Mouse (Mus musculus): ENCODE results near the gene Plekhg6.

DNA sequence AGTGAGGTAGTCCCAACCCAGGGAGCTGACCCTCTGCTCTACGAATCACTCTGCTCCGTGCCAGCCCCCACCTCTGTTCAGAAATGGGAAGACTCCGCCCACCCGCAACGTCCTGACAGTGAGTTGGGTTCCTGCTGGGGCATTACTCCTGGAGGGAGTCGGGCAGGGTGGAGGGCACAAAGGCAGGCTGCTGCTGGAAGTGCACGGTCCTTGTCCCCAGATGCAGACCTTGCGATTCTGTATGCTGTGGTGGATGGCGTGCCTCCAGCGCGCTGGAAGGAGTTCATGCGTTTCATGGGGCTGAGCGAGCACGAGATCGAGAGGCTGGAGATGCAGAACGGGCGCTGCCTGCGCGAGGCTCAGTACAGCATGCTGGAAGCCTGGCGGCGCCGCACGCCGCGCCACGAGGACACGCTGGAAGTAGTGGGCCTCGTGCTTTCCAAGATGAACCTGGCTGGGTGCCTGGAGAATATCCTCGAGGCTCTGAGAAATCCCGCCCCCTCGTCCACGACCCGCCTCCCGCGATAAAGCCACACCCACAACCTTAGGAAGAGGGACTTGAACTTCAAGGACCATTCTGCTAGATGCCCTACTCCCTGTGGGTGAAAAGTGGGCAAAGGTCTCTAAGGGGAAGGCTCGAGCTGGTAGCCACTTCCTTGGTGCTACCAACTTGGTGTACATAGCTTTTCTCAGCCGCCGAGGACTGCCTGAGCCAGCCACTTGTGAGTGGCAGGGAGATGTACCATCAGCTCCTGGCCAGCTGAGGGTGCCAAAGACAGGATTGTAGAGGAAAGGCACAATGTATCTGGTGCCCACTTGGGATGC is 18.9 kb downstream of the Plekhg6 start:
- TF ChIP-seq TAL1 (conservative IDR thresholded peaks at IDR 0.05; ENCODE audit: low read depth, low read length) (no peak), CTCF (IDR thresholded peaks at IDR 0.05; ENCODE audit: low read depth, low read length) (no peak), GATA1 (IDR thresholded peaks at IDR 0.05; ENCODE audit: borderline replicate concordance, low read length) (no peak), POLR2AphosphoS5 (IDR thresholded peaks at IDR 0.05; ENCODE audit: insufficient replicate concordance, low read depth, low read length) (no peak), GATA2 (IDR thresholded peaks at IDR 0.05; ENCODE audit: borderline replicate concordance, low read depth, low read length) (no peak)
